In genomic region chr13:97240965-97241786, GRCm38 (mm10) we compare ENCODE assay signal across 8 mouse cellular contexts. TPM values are rescaled to one million over a fixed set of nuclear protein-coding genes. Genes with fewer than 3 reads are reported as not detected.
DNase-seq lines count a peak whose midpoint lies in the region; ATAC-seq and TF ChIP-seq lines count a peak whose summit lies in the region.

TSS of gene Enc1 (plus strand) at chr13:97241105.

- ATAC-seq in common myeloid progenitor, adult 5-6 weeks (replicated peaks; ENCODE audit: low read depth, poor library complexity, severe bottlenecking) = peak; percentile 76
- peak; percentile 95 for ATAC-seq in hindbrain, postnatal 0 days
- ATAC-seq in megakaryocyte, adult 5-6 weeks (ENCODE audit: poor library complexity, severe bottlenecking) = peak; percentile 85

- peaks cover 10% of the 10 kb centered on the region; the same call in 1 of the 2 replicates for H3K36me3 ChIP-seq in hindbrain, postnatal 0 days (ENCODE audit: insufficient read depth, low read length)

- no peaks in the 10 kb centered on the region for H3K27me3 ChIP-seq in hindbrain, postnatal 0 days (ENCODE audit: insufficient read depth, low read length)

- WGBS in hindbrain, postnatal 0 days = 0% methylated on average over 63 of the region's 89 CpGs

- TF ChIP-seq CTCF in hindbrain, postnatal 0 days (IDR thresholded peaks at IDR 0.05; ENCODE audit: low read depth) = peak; percentile 54
- TF ChIP-seq CTCF in left cerebral cortex, adult 2 months (IDR thresholded peaks at IDR 0.05) = peak; percentile 73

- H3K4me1 ChIP-seq in hindbrain, postnatal 0 days (ENCODE audit: insufficient read depth, low read length) = peaks cover 14% of the 10 kb centered on the region; the same call in 1 of the 2 replicates

- peak within 1 kb of the TSS; percentile 94 for H3K27ac ChIP-seq in hindbrain, postnatal 0 days
- peak within 1 kb of the TSS; percentile 99 for H3K27ac ChIP-seq in left cerebral cortex, adult 2 months

- H3K4me2 ChIP-seq in hindbrain, postnatal 0 days (ENCODE audit: low read depth, low read length) = peak within 1 kb of the TSS; percentile 97

- DNase-seq in adipocyte (ENCODE audit: low spot score) = peak; percentile 91
- DNase-seq in gastrocnemius, adult 8-10 months (ENCODE audit: low spot score in 2 of 2) = peak; percentile 72 to 82
- DNase-seq in hindbrain, postnatal 0 days (ENCODE audit: low spot score) = peak; percentile 97
- peak; percentile 90 to 94 for DNase-seq in left cerebral cortex, adult 2 months (ENCODE audit: extremely low spot score in 1 of 2, low spot score in 2 of 2)
- peak; percentile 94 for DNase-seq in right cerebral cortex, postnatal 10 days (ENCODE audit: low spot score in 2 of 2)
- DNase-seq in urinary bladder, postnatal 14 days (ENCODE audit: low spot score) = peak; percentile 89

- H3K4me3 ChIP-seq in hindbrain, postnatal 0 days (ENCODE audit: low read length) = peak within 1 kb of the TSS; percentile 97
- peak within 1 kb of the TSS; percentile 88 for H3K4me3 ChIP-seq in left cerebral cortex, adult 2 months

- H3K9ac ChIP-seq in hindbrain, postnatal 0 days (replicated peaks; ENCODE audit: low read length) = peak within 1 kb of the TSS; percentile 77

- no peaks in the 10 kb centered on the region for H3K9me3 ChIP-seq in hindbrain, postnatal 0 days (ENCODE audit: low read length)

- intact Hi-C loops in left cerebral cortex, adult 2 months (cut with DNase I) = loop anchor here (2.0 to 5.0 kb wide), 6 partner anchors 151 to 536 kb away; no protein-coding TSS in a partner anchor

RNA-seq across cellular contexts. Expression of gene Enc1, which starts in this region (rescaled TPM):
- total RNA-seq in common myeloid progenitor, adult 5-6 weeks (2017) = 2.4 and 4.8 TPM in 2 replicates
- 1 to 10 TPM in 2 of 4 experiments, under 1 TPM in 2; 0.90 to 2.6 (median 1.1) TPM for total RNA-seq in gastrocnemius, adult 8-10 months (2022)
- 179 and 206 TPM in 2 replicates for total RNA-seq in hindbrain, postnatal 0 days (2014; rRNA removed)
- 29.3 and 33.3 TPM in 2 replicates for polyA plus RNA-seq in hindbrain, postnatal 0 days (2015; fragmentation: Nextera tagmentation; extraction: Ambion mirVana)
- 100 to 1,000 TPM; 653 to 683 TPM for total RNA-seq in left cerebral cortex, adult 2 months (2021)
- 2.0 and 3.0 TPM in 2 replicates for total RNA-seq in megakaryocyte, adult 5-6 weeks (2015)
- total RNA-seq in megakaryocyte, adult 5-6 weeks (2017) = 2.3 and 3.5 TPM in 2 replicates

Comparison
In these comparisons a context has a peak if more than half of its experiments do, and no peak if none do; other contexts are left out.
1. Peak in every context shown above with its lines: DNase-seq, ATAC-seq, H3K4me3 ChIP-seq and H3K27ac ChIP-seq.
2. RNA of gene Enc1 (total RNA-seq): 653 to 683 TPM in left cerebral cortex, adult 2 months and 179 to 206 TPM in hindbrain, postnatal 0 days; 2.4 to 4.8 TPM in common myeloid progenitor, adult 5-6 weeks, 2.0 to 3.5 TPM in megakaryocyte, adult 5-6 weeks and 0.90 to 2.6 TPM in gastrocnemius, adult 8-10 months; every median in the first group is over 10 times any median in the second.